Mouse (Mus musculus) hematopoietic stem cell, adult 5-6 weeks (primary cell): ENCODE measurements around the gene Hras. TPM values are rescaled to one million over a fixed set of nuclear protein-coding genes. Genes with fewer than 3 reads are reported as not detected.

Experiments
- ATAC-seq, 2 experiments: fragments of 125-278 bp in 1 of 2; replicated peaks in 1 of 2; 2 replicates each; pipeline ENCODE4 v1.8.0; 2016 to 2017; ENCODE audit warnings: inconsistent platforms in 2 of 2, mild to moderate bottlenecking in 2 of 2, moderate number of reproducible peaks in 2 of 2, low read depth in 1 of 2, moderate TSS enrichment in 1 of 2; ENCODE audit not compliant: low FRiP score in 2 of 2, poor library complexity in 2 of 2, severe bottlenecking in 2 of 2, insufficient read depth in 1 of 2, low TSS enrichment in 1 of 2
- total RNA-seq: library from RNA; stranded (forward); fragments of 172-1452, 232-1000 nt; gene quantifications from 2 replicates; pipeline ENCODE4 v1.2.3, GENCODE M21; 2017

Gene Hras
- total RNA-seq, 1 experiment from 2014 or later, result 15.0 TPM

GRCm38 (mm10) chr7:141193348-141193856 is 403 bp downstream of the Hras start:
- no peak for ATAC-seq

GRCm38 (mm10) chr7:141192776-141193347 is 943 bp downstream of the Hras start:
- ATAC-seq, result no peak

GRCm38 (mm10) chr7:141191796-141192685 is 1.8 kb downstream of the Hras start:
- ATAC-seq, result no peak

- no peak for ATAC-seq
These were observed 2.8 kb downstream of the Hras start for GRCm38 (mm10) chr7:141191036-141191435.

GRCm38 (mm10) chr7:141190220-141190619 is 3.6 kb downstream of the Hras start:
- ATAC-seq, result no peak

- ATAC-seq, result no peak
These were observed 5.1 kb downstream of the Hras start for GRCm38 (mm10) chr7:141188733-141189132.

GRCm38 (mm10) chr7:141188194-141188593 is 5.6 kb downstream of the Hras start:
- ATAC-seq, result no peak

GRCm38 (mm10) chr7:141176173-141176572 is 17.6 kb downstream of the Hras start:
- ATAC-seq, result peak; percentile 48 to 62; a peak in 1 of 4 replicates

GRCm38 (mm10) chr7:141175068-141175467 is 18.7 kb downstream of the Hras start:
- no peak for ATAC-seq

- ATAC-seq, result no peak
These were observed 20.4 kb downstream of the Hras start for GRCm38 (mm10) chr7:141173323-141173850.

GRCm38 (mm10) chr7:141172116-141173006 is 21.4 kb downstream of the Hras start, which contains the start of gene Rnh1:
Rnh1 (minus strand) TSS chr7:141172857.
- peak; percentile 85 to 86 for ATAC-seq

GRCm38 (mm10) chr7:141169866-141170265 is 23.9 kb downstream of the Hras start:
- ATAC-seq, result no peak

- no peak for ATAC-seq
These were observed 24.5 kb downstream of the Hras start for GRCm38 (mm10) chr7:141169300-141169699.

- ATAC-seq, result peak; percentile 57 to 66
These were observed 25.3 kb downstream of the Hras start for GRCm38 (mm10) chr7:141168518-141168953.

GRCm38 (mm10) chr7:141167901-141168517 is 25.8 kb downstream of the Hras start:
- ATAC-seq, result no peak

- no peak for ATAC-seq
These were observed 29.0 kb downstream of the Hras start for GRCm38 (mm10) chr7:141164850-141165249.

GRCm38 (mm10) chr7:141164397-141164796 is 29.4 kb downstream of the Hras start:
- no peak for ATAC-seq
